Mouse (Mus musculus): Measurements from ENCODE around the gene Cog8. TPM values are rescaled to one million over a fixed set of nuclear protein-coding genes. Genes with fewer than 3 reads are reported as not detected.
A peak's percentile ranks its signal among the peaks of the same experiment; 100 is the strongest.
"Not testable (repeated sequence)": the region's sequence is repeated elsewhere in the genome, so short reads cannot be mapped to it uniquely, and the experiment has no call there.

The Cog8 gene
- polyA plus RNA-seq, 1 experiment from 2014 or later: 24.3 TPM

GRCm38 (mm10) chr8:107012666-107013065 lies 43.8 kb downstream of the Cog8 start:
- peaks cover 12% of the 10 kb centered on the region; the same call in 1 of the 2 replicates for H3K36me3 ChIP-seq (ENCODE audit: insufficient read depth, low read length)
- no peak overlapping the region for H3K4me2 ChIP-seq (replicated peaks; ENCODE audit: low read depth, low read length)
- H3K4me3 ChIP-seq (ENCODE audit: low read depth, low read length): no peak overlapping the region
- no peaks in the 10 kb centered on the region for H3K4me1 ChIP-seq (ENCODE audit: insufficient read depth, low read depth, low read length)
- H3K9ac ChIP-seq (replicated peaks; ENCODE audit: low read depth): no peak overlapping the region
- WGBS: 85% methylated on average over 2 of the region's 2 CpGs
- ATAC-seq (peak; percentile 28; the same call in 1 of the 2 replicates), DNase-seq (ENCODE audit: low spot score) (peak; percentile 18)
- no peak overlapping the region for H3K27ac ChIP-seq (ENCODE audit: low read length)
- no peaks in the 10 kb centered on the region for H3K9me3 ChIP-seq (ENCODE audit: low read length)
- TF ChIP-seq CTCF (IDR thresholded peaks at IDR 0.05): no peak
- no peak for TF ChIP-seq EP300 (IDR thresholded peaks at IDR 0.05)
- H3K27me3 ChIP-seq (replicated peaks; ENCODE audit: insufficient read depth, low read length): no peaks in the 10 kb centered on the region

- H3K36me3 ChIP-seq (ENCODE audit: insufficient read depth, low read length): peaks cover 12% of the 10 kb centered on the region; the same call in 1 of the 2 replicates
- ATAC-seq (no peak), DNase-seq (ENCODE audit: low spot score) (no peak)
- no peak overlapping the region for H3K9ac ChIP-seq (replicated peaks; ENCODE audit: low read depth)
- H3K9me3 ChIP-seq (ENCODE audit: low read length): no peaks in the 10 kb centered on the region
- no peak for TF ChIP-seq EP300 (IDR thresholded peaks at IDR 0.05)
- TF ChIP-seq CTCF (IDR thresholded peaks at IDR 0.05): no peak
- H3K27ac ChIP-seq (ENCODE audit: low read length): no peak overlapping the region
- H3K4me1 ChIP-seq (ENCODE audit: insufficient read depth, low read depth, low read length): no peaks in the 10 kb centered on the region
- no peak overlapping the region for H3K4me2 ChIP-seq (replicated peaks; ENCODE audit: low read depth, low read length)
- H3K27me3 ChIP-seq (replicated peaks; ENCODE audit: insufficient read depth, low read length): no peaks in the 10 kb centered on the region
- WGBS: 77% methylated on average over 3 of the region's 3 CpGs
- H3K4me3 ChIP-seq (ENCODE audit: low read depth, low read length): no peak overlapping the region
These were observed 48.7 kb downstream of the Cog8 start for GRCm38 (mm10) chr8:107007795-107008194.

GRCm38 (mm10) chr8:107002532-107002931 lies 54.0 kb downstream of the Cog8 start:
- WGBS: 16% methylated on average over 5 of the region's 5 CpGs
- no peak overlapping the region for H3K27ac ChIP-seq (ENCODE audit: low read length)
- H3K36me3 ChIP-seq (ENCODE audit: insufficient read depth, low read length): peaks cover 2% of the 10 kb centered on the region; the same call in 1 of the 2 replicates
- H3K4me2 ChIP-seq (replicated peaks; ENCODE audit: low read depth, low read length): no peak overlapping the region
- DNase-seq (ENCODE audit: low spot score): peak; percentile 95
- H3K9ac ChIP-seq (replicated peaks; ENCODE audit: low read depth): no peak overlapping the region
- ATAC-seq: peak; percentile 77
- no peaks in the 10 kb centered on the region for H3K9me3 ChIP-seq (ENCODE audit: low read length)
- no peaks in the 10 kb centered on the region for H3K27me3 ChIP-seq (replicated peaks; ENCODE audit: insufficient read depth, low read length)
- no peaks in the 10 kb centered on the region for H3K4me1 ChIP-seq (ENCODE audit: insufficient read depth, low read depth, low read length)
- H3K4me3 ChIP-seq (ENCODE audit: low read depth, low read length): no peak overlapping the region
- TF ChIP-seq EP300 (IDR thresholded peaks at IDR 0.05): no peak
- peak; percentile 100 for TF ChIP-seq CTCF (IDR thresholded peaks at IDR 0.05)

- Histone ChIP-seq H3K9me3 (ENCODE audit: low read length) (no peaks in the 10 kb centered on the region), H3K36me3 (ENCODE audit: insufficient read depth, low read length) (peaks cover 5% of the 10 kb centered on the region; the same call in 1 of the 2 replicates), H3K4me3 (ENCODE audit: low read depth, low read length) (no peak overlapping the region), H3K4me2 (replicated peaks; ENCODE audit: low read depth, low read length) (no peak overlapping the region), H3K4me1 (ENCODE audit: insufficient read depth, low read depth, low read length) (no peaks in the 10 kb centered on the region), H3K9ac (replicated peaks; ENCODE audit: low read depth) (no peak overlapping the region), H3K27ac (ENCODE audit: low read length) (no peak overlapping the region), H3K27me3 (replicated peaks; ENCODE audit: insufficient read depth, low read length) (no peaks in the 10 kb centered on the region)
- TF ChIP-seq EP300 (IDR thresholded peaks at IDR 0.05) (no peak), CTCF (IDR thresholded peaks at IDR 0.05) (no peak)
- 92% methylated on average over 1 of the region's 1 CpGs for WGBS
- ATAC-seq: peak; percentile 62
- DNase-seq (ENCODE audit: low spot score): peak; percentile 82
These were observed 57.4 kb downstream of the Cog8 start for GRCm38 (mm10) chr8:106999068-106999467.

GRCm38 (mm10) chr8:106997416-106997815 lies 59.1 kb downstream of the Cog8 start:
- ATAC-seq (no peak), DNase-seq (ENCODE audit: low spot score) (no peak)
- no peak overlapping the region for H3K9ac ChIP-seq (replicated peaks; ENCODE audit: low read depth)
- no peaks in the 10 kb centered on the region for H3K9me3 ChIP-seq (ENCODE audit: low read length)
- no peak overlapping the region for H3K27ac ChIP-seq (ENCODE audit: low read length)
- H3K4me3 ChIP-seq (ENCODE audit: low read depth, low read length): no peak overlapping the region
- H3K27me3 ChIP-seq (replicated peaks; ENCODE audit: insufficient read depth, low read length): no peaks in the 10 kb centered on the region
- no peaks in the 10 kb centered on the region for H3K4me1 ChIP-seq (ENCODE audit: insufficient read depth, low read depth, low read length)
- H3K36me3 ChIP-seq (ENCODE audit: insufficient read depth, low read length): peaks cover 5% of the 10 kb centered on the region; the same call in 1 of the 2 replicates
- no peak overlapping the region for H3K4me2 ChIP-seq (replicated peaks; ENCODE audit: low read depth, low read length)
- 79% methylated on average over 4 of the region's 4 CpGs for WGBS
- no peak for TF ChIP-seq EP300 (IDR thresholded peaks at IDR 0.05)
- TF ChIP-seq CTCF (IDR thresholded peaks at IDR 0.05): no peak

- ATAC-seq; H3K27ac ChIP-seq (ENCODE audit: low read length); H3K9me3 ChIP-seq (ENCODE audit: low read length); H3K27me3 ChIP-seq (replicated peaks; ENCODE audit: insufficient read depth, low read length); DNase-seq (ENCODE audit: low spot score); H3K4me2 ChIP-seq (replicated peaks; ENCODE audit: low read depth, low read length); H3K4me3 ChIP-seq (ENCODE audit: low read depth, low read length); H3K4me1 ChIP-seq (ENCODE audit: insufficient read depth, low read depth, low read length); H3K9ac ChIP-seq (replicated peaks; ENCODE audit: low read depth): not testable (repeated sequence)
- WGBS: 89% methylated on average over 4 of the region's 4 CpGs
- H3K36me3 ChIP-seq (ENCODE audit: insufficient read depth, low read length): peaks cover 11% of the 10 kb centered on the region; the same call in 1 of the 2 replicates
- TF ChIP-seq CTCF (IDR thresholded peaks at IDR 0.05): peak; percentile 24
These were observed 60.1 kb downstream of the Cog8 start for GRCm38 (mm10) chr8:106996339-106996738.

Small RNA genes lying within 50 kb of the gene (microRNA-seq; reads per million reads assigned to microRNA genes)
- gene Mir7075: 1.2 reads per million

Other genes starting within 250 kb of the Cog8 start
- 0.13 and 0.32 TPM in 2 replicates for gene Has3, start 186.4 kb downstream of the Cog8 start, polyA plus RNA-seq (2015; fragmentation: Nextera tagmentation; extraction: Ambion mirVana)
- 25.4 and 26.7 TPM in 2 replicates for gene Utp4, start 163.1 kb downstream of the Cog8 start, polyA plus RNA-seq (2015; fragmentation: Nextera tagmentation; extraction: Ambion mirVana)
- 13.4 and 16.3 TPM in 2 replicates for gene Sntb2, start 120.9 kb downstream of the Cog8 start, polyA plus RNA-seq (2015; fragmentation: Nextera tagmentation; extraction: Ambion mirVana)
- gene Vps4a, start 25.5 kb downstream of the Cog8 start, polyA plus RNA-seq (2015; fragmentation: Nextera tagmentation; extraction: Ambion mirVana): 59.0 and 59.6 TPM in 2 replicates
- 26.7 and 27.3 TPM in 2 replicates for gene Pdf, start 8.1 kb downstream of the Cog8 start, polyA plus RNA-seq (2015; fragmentation: Nextera tagmentation; extraction: Ambion mirVana)
- 33.5 and 37.3 TPM in 2 replicates for gene Nip7, start 188 bp upstream of the Cog8 start, polyA plus RNA-seq (2015; fragmentation: Nextera tagmentation; extraction: Ambion mirVana)
- gene Tmed6, start 9.0 kb upstream of the Cog8 start, polyA plus RNA-seq (2015; fragmentation: Nextera tagmentation; extraction: Ambion mirVana): 2.3 and 2.4 TPM in 2 replicates
- gene Terf2, start 39.9 kb upstream of the Cog8 start, polyA plus RNA-seq (2015; fragmentation: Nextera tagmentation; extraction: Ambion mirVana): 13.1 and 13.2 TPM in 2 replicates
- gene Cyb5b, start 94.0 kb upstream of the Cog8 start, polyA plus RNA-seq (2015; fragmentation: Nextera tagmentation; extraction: Ambion mirVana): 58.4 and 63.1 TPM in 2 replicates
- gene Nfat5, start 236.8 kb upstream of the Cog8 start, polyA plus RNA-seq (2015; fragmentation: Nextera tagmentation; extraction: Ambion mirVana): 8.8 and 10.8 TPM in 2 replicates

Data from lung, postnatal 0 days (tissue).